Mouse (Mus musculus) E14TG2a.4 (cell line): ENCODE measurements at regions not wholly inside any gene's neighbourhood (a gene's known extent, or its start where the extent isn't known, plus 50 kb on each side); places are given as distances from the start of the nearest gene placed in this dataset.

ENCODE experiments used
- H3K27me3 ChIP-seq: 2 replicates; pipeline ENCODE4 v1.6.1; 2014; ENCODE audit warnings: low read length, control low read depth; ENCODE audit not compliant: insufficient read depth
- H3K36me3 ChIP-seq: 2 replicates; pipeline ENCODE4 v1.6.1; 2014; ENCODE audit warnings: low read length, control low read depth; ENCODE audit not compliant: insufficient read depth
- H3K4me1 ChIP-seq: replicated peaks from 2 replicates; pipeline ENCODE4 v1.6.1; 2014; ENCODE audit warnings: low read depth, low read length, control low read depth
- H3K4me3 ChIP-seq: replicated peaks from 2 replicates; pipeline ENCODE4 v1.5.1; 2014; ENCODE audit warnings: mild to moderate bottlenecking, low read length
- H3K9me3 ChIP-seq: 2 replicates; pipeline ENCODE4 v1.6.1; 2014; ENCODE audit warnings: low read length, control low read depth
- CTCF ChIP-seq: conservative IDR thresholded peaks from 2 replicates; pipeline ENCODE4 v1.5.1; 2014; ENCODE audit warnings: low read length
- NANOG ChIP-seq: IDR thresholded peaks from 2 replicates; pipeline ENCODE4 v1.6.1; 2014; ENCODE audit warnings: borderline replicate concordance, low read length, mixed read lengths
- POU5F1 ChIP-seq: IDR thresholded peaks from 2 replicates; pipeline ENCODE4 v1.6.1; 2014; ENCODE audit warnings: low read length, borderline replicate concordance

- peaks cover 9% of the 10 kb centered on the region for H3K9me3 ChIP-seq
- H3K27me3 ChIP-seq, result no peaks in the 10 kb centered on the region
- TF ChIP-seq NANOG (no peak), CTCF (no peak), POU5F1 (no peak)
- H3K36me3 ChIP-seq, result no peaks in the 10 kb centered on the region
- no peaks in the 10 kb centered on the region for H3K4me1 ChIP-seq
- H3K4me3 ChIP-seq, result no peak overlapping the region
These were observed 321.1 kb upstream of the Pmfbp1 start for GRCm38 (mm10) chr8:109172701-109173100.

GRCm38 (mm10) chr8:109185558-109186198 lies 308.1 kb upstream of the Pmfbp1 start:
- no peaks in the 10 kb centered on the region for H3K9me3 ChIP-seq
- no peaks in the 10 kb centered on the region for H3K27me3 ChIP-seq
- H3K36me3 ChIP-seq, result no peaks in the 10 kb centered on the region
- H3K4me1 ChIP-seq, result no peaks in the 10 kb centered on the region
- no peak overlapping the region for H3K4me3 ChIP-seq
- peak; percentile 40 for TF ChIP-seq CTCF
- TF ChIP-seq POU5F1, result no peak

- Histone ChIP-seq H3K4me3 (no peak overlapping the region), H3K9me3 (no peaks in the 10 kb centered on the region), H3K4me1 (no peaks in the 10 kb centered on the region), H3K36me3 (no peaks in the 10 kb centered on the region), H3K27me3 (no peaks in the 10 kb centered on the region)
- TF ChIP-seq POU5F1, result no peak
- TF ChIP-seq CTCF, result no peak
- TF ChIP-seq NANOG, result no peak
These were observed 306.2 kb upstream of the Pmfbp1 start for GRCm38 (mm10) chr8:109187617-109188016.

GRCm38 (mm10) chr8:109214247-109214646 lies 279.6 kb upstream of the Pmfbp1 start:
- no peaks in the 10 kb centered on the region for H3K27me3 ChIP-seq
- H3K9me3 ChIP-seq, result no peaks in the 10 kb centered on the region
- H3K4me1 ChIP-seq, result no peaks in the 10 kb centered on the region
- TF ChIP-seq NANOG, result no peak
- no peaks in the 10 kb centered on the region for H3K36me3 ChIP-seq
- H3K4me3 ChIP-seq, result no peak overlapping the region

GRCm38 (mm10) chr8:109216318-109216717 lies 277.5 kb upstream of the Pmfbp1 start:
- Histone ChIP-seq H3K9me3 (no peaks in the 10 kb centered on the region), H3K36me3 (no peaks in the 10 kb centered on the region), H3K4me3 (no peak overlapping the region), H3K27me3 (no peaks in the 10 kb centered on the region), H3K4me1 (no peaks in the 10 kb centered on the region)
- TF ChIP-seq NANOG (no peak), POU5F1 (no peak), CTCF (no peak)

GRCm38 (mm10) chr8:109217326-109217725 lies 276.5 kb upstream of the Pmfbp1 start:
- no peaks in the 10 kb centered on the region for H3K27me3 ChIP-seq
- H3K4me1 ChIP-seq, result no peaks in the 10 kb centered on the region
- no peaks in the 10 kb centered on the region for H3K9me3 ChIP-seq
- TF ChIP-seq POU5F1, result no peak
- no peak for TF ChIP-seq CTCF
- no peak for TF ChIP-seq NANOG
- no peaks in the 10 kb centered on the region for H3K36me3 ChIP-seq
- H3K4me3 ChIP-seq, result no peak overlapping the region

GRCm38 (mm10) chr8:109232281-109233234 lies 261.3 kb upstream of the Pmfbp1 start:
- Histone ChIP-seq H3K4me3 (no peak overlapping the region), H3K4me1 (no peaks in the 10 kb centered on the region), H3K36me3 (no peaks in the 10 kb centered on the region), H3K9me3 (no peaks in the 10 kb centered on the region), H3K27me3 (no peaks in the 10 kb centered on the region)
- TF ChIP-seq CTCF (no peak), NANOG (no peak), POU5F1 (no peak)

GRCm38 (mm10) chr8:109245526-109245925 lies 248.3 kb upstream of the Pmfbp1 start:
- H3K9me3 ChIP-seq, result no peaks in the 10 kb centered on the region
- TF ChIP-seq POU5F1 (no peak), CTCF (no peak), NANOG (no peak)
- peaks cover 1% of the 10 kb centered on the region; the same call in 1 of the 2 replicates for H3K27me3 ChIP-seq
- no peaks in the 10 kb centered on the region for H3K4me1 ChIP-seq
- H3K4me3 ChIP-seq, result no peak overlapping the region
- no peaks in the 10 kb centered on the region for H3K36me3 ChIP-seq

- Histone ChIP-seq H3K9me3 (no peaks in the 10 kb centered on the region), H3K4me3 (no peak overlapping the region), H3K36me3 (no peaks in the 10 kb centered on the region), H3K27me3 (peaks cover 8% of the 10 kb centered on the region; the same call in 1 of the 2 replicates), H3K4me1 (peaks cover 4% of the 10 kb centered on the region; the same call in 1 of the 2 replicates)
- TF ChIP-seq POU5F1, result no peak
- TF ChIP-seq CTCF, result no peak
- no peak for TF ChIP-seq NANOG
These were observed 246.0 kb upstream of the Pmfbp1 start for GRCm38 (mm10) chr8:109247875-109248274.
